Mouse (Mus musculus) heart, embryonic 14.5 days (tissue): ENCODE results near the gene Capn1. TPM values are rescaled to one million over a fixed set of nuclear protein-coding genes. Genes with fewer than 3 reads are reported as not detected.

Source experiments
- ATAC-seq: fragments of 200-750 bp; cut with Nextera tagmentation; 2 replicates; pipeline ENCODE4 v1.8.0; 2017; ENCODE audit warnings: low read depth, moderate TSS enrichment; ENCODE audit not compliant: insufficient number of reproducible peaks, insufficient read depth, low FRiP score
- H3K27ac ChIP-seq, 2 experiments: fragments of 200-500 bp in 1 of 2; fragments of 300-500 bp in 1 of 2; sonication (generic) in 1 of 2; replicated peaks in 1 of 2; 2 replicates each; pipeline ENCODE4 v1.5.1; 2012 to 2014; ENCODE audit warnings: low read depth in 2 of 2, low read length in 2 of 2, control low read depth in 1 of 2, mild to moderate bottlenecking in 1 of 2, mixed read lengths in 1 of 2; ENCODE audit not compliant: control insufficient read depth in 1 of 2, insufficient read depth in 1 of 2
- H3K27me3 ChIP-seq: fragments of 300-500 bp; sonication (generic); 2 replicates; pipeline ENCODE4 v1.6.1; 2014; ENCODE audit warnings: mild to moderate bottlenecking, low read length, control low read depth; ENCODE audit not compliant: control insufficient read depth, insufficient read depth
- H3K36me3 ChIP-seq: fragments of 300-500 bp; sonication (generic); 2 replicates; pipeline ENCODE4 v1.6.1; 2014; ENCODE audit warnings: mild to moderate bottlenecking, control low read depth, low read length, mixed read lengths; ENCODE audit not compliant: control insufficient read depth, insufficient read depth
- H3K4me1 ChIP-seq, 2 experiments: fragments of 200-500 bp in 1 of 2; fragments of 300-500 bp in 1 of 2; sonication (generic) in 1 of 2; 2 replicates each; pipeline ENCODE4 v1.6.1; 2012 to 2014; ENCODE audit warnings: low read length in 2 of 2, control low read depth in 1 of 2, mixed read lengths in 1 of 2; ENCODE audit not compliant: control insufficient read depth in 2 of 2, insufficient read depth in 2 of 2
- H3K4me2 ChIP-seq: fragments of 300-500 bp; sonication (generic); 2 replicates; pipeline ENCODE4 v1.6.1; 2014; ENCODE audit warnings: mild to moderate bottlenecking, low read length
- H3K4me3 ChIP-seq, 2 experiments: fragments of 200-500 bp in 1 of 2; fragments of 300-500 bp in 1 of 2; sonication (generic) in 1 of 2; 2 replicates each; pipeline ENCODE4 v1.5.1; 2012 to 2014; ENCODE audit warnings: low read length in 2 of 2, mild to moderate bottlenecking in 2 of 2, control low read depth in 1 of 2, low read depth in 1 of 2, moderate library complexity in 1 of 2; ENCODE audit not compliant: control insufficient read depth in 1 of 2, insufficient read depth in 1 of 2
- H3K9ac ChIP-seq: fragments of 300-500 bp; sonication (generic); 2 replicates; pipeline ENCODE4 v1.6.1; 2014; ENCODE audit warnings: mild to moderate bottlenecking, low read length
- H3K9me3 ChIP-seq: fragments of 300-500 bp; sonication (generic); 2 replicates; pipeline ENCODE4 v1.6.1; 2016; ENCODE audit warnings: low read length, control low read depth; ENCODE audit not compliant: control insufficient read depth
- WGBS: fragments of 180-500 bp; shearing (Covaris S2); extraction: QIAGEN DNeasy Blood & Tissue Kit; methylation state at CpG from one replicate; pipeline ENCODE4 v1.1.7; 2014; 5-methylcytosine and 5-hydroxymethylcytosine counted together
- polyA plus RNA-seq: library from polyadenylated mRNA; unstranded; fragments of >200 nt; fragmentation: Nextera tagmentation; extraction: Ambion mirVana; gene quantifications from 2 replicates; pipeline ENCODE4 v1.2.1, GENCODE M21; 2014

Gene Capn1
- polyA plus RNA-seq, 1 experiment from 2014 or later: 7.3 TPM

DNA sequence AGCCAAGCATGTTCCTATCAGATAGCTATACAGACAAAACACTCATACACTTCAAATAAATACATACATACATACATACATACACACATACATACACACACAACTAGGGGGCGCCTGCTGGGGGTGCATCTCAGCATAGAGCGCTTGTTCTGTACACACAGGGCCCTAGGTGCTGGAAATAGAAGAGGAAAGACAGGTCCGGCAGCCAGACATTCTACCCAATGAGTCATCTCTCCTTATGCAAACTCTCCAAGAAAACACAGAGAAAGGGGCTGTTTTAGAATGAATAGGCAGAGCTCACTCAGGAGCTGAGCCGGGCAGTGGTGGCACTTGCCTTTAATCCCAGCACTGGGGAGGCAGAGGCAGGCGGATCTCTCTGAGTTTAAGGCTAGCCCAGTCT is 15.7 kb downstream of the Capn1 start:
- H3K9me3 ChIP-seq: no peaks in the 10 kb centered on the region
- 70% methylated on average over 5 of the region's 5 CpGs for WGBS
- H3K36me3 ChIP-seq: no peaks in the 10 kb centered on the region
- ATAC-seq: no peak
- no peak overlapping the region for H3K4me2 ChIP-seq
- H3K4me3 ChIP-seq: no peak overlapping the region
- H3K4me1 ChIP-seq: no peaks in the 10 kb centered on the region
- H3K9ac ChIP-seq: no peak overlapping the region
- H3K27ac ChIP-seq: no peak overlapping the region
- H3K27me3 ChIP-seq: no peaks in the 10 kb centered on the region

DNA sequence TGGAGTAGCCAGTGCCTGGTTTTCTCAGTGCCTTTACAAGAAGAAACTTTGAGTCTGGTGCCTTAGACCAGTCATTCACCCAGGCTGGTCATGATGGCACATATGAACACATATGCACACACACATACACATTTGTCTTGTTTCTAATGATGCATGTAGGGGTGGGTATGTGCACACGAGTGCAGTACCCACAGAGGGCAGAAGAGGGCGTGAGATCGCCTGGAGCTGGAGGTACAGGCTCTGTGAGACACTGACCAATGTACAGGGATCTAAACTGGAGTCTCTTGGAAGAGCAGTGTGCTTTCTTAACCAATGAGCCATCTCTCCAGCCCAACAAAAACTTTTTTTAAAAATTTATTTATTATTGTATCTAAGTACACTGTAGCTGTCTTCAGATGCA is 17.5 kb downstream of the Capn1 start:
- Histone ChIP-seq H3K4me1 (no peaks in the 10 kb centered on the region), H3K27ac (no peak overlapping the region), H3K9me3 (no peaks in the 10 kb centered on the region), H3K4me3 (no peak overlapping the region), H3K27me3 (no peaks in the 10 kb centered on the region), H3K9ac (no peak overlapping the region), H3K4me2 (no peak overlapping the region), H3K36me3 (no peaks in the 10 kb centered on the region)
- ATAC-seq: no peak
- 80% methylated on average over 3 of the region's 3 CpGs for WGBS

DNA sequence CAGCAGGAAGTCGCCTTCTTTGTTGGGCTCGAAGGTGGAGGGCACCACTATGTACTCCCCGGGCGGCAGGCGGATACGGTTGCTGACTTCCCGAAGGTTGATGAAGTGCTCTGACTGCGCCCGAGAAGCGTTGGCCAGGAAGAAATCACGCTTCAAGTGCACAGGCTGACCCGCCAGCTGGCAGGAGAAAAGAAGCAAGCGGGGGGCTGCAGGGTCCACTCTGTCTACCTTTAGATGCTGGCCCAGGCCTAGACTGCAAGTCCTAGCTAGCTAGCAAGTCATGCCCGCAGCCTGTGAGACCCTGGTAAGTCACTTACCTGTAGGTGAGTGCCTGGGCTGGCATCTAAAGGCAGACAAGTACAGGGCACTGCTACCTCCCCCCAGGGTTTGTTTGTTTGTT is 21.0 kb downstream of the Capn1 start:
- no peak overlapping the region for H3K27ac ChIP-seq
- no peak overlapping the region for H3K4me2 ChIP-seq
- no peak overlapping the region for H3K4me3 ChIP-seq
- H3K36me3 ChIP-seq: no peaks in the 10 kb centered on the region
- WGBS: 86% methylated on average over 14 of the region's 14 CpGs
- ATAC-seq: no peak
- H3K9ac ChIP-seq: no peak overlapping the region
- no peaks in the 10 kb centered on the region for H3K9me3 ChIP-seq
- H3K27me3 ChIP-seq: no peaks in the 10 kb centered on the region
- peaks cover 0 to 1% of the 10 kb centered on the region in 2 experiments; a peak in 1 of 4 replicates for H3K4me1 ChIP-seq

DNA sequence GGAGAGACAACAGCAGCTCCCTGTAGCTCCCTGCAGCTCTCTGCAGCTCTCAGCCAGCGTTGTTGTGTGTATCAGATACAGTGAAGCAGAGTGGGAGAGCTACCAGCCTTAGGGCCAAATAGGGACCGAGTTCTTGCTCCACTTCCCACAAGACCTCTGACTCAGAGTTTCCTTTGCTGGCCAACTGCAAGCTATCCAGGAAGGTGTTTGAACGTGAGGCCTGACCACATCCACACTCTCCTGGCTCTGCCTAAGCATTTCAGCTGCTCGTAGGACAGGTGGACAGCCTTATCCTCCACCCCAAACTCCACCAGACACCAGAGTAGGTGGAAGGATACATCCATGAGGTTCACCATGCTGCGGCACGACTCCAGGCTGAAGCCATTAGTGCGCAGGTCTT is 23.7 kb downstream of the Capn1 start:
- no peak for ATAC-seq
- 68% methylated on average over 7 of the region's 7 CpGs for WGBS
- no peak overlapping the region for H3K4me2 ChIP-seq
- no peak overlapping the region for H3K27ac ChIP-seq
- no peak overlapping the region for H3K4me3 ChIP-seq
- peaks cover 10 to 14% of the 10 kb centered on the region in 2 experiments; a peak in 3 of 4 replicates for H3K4me1 ChIP-seq
- H3K9me3 ChIP-seq: no peaks in the 10 kb centered on the region
- no peaks in the 10 kb centered on the region for H3K36me3 ChIP-seq
- H3K27me3 ChIP-seq: no peaks in the 10 kb centered on the region
- H3K9ac ChIP-seq: no peak overlapping the region

DNA sequence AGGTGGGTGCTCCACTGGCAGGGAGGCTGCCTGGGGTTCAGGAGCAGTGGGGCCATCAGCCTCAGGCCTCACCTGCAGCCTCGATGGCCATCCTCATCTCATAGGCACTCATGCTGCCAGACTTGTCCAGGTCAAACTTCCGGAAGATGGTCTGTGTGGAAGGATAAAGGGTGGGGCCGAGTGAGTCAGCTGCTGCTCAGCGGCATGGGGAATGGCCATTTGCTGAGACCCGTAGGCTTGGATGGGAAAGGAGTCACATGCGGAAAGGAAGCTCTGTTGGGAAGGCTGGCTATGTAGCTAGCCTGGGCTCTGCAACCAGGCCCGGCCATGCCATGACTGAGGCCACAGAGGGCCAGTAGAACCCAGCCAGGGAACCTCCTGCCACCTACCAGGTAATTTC is 24.2 kb downstream of the Capn1 start:
- Histone ChIP-seq H3K4me1 (peaks cover 10 to 14% of the 10 kb centered on the region in 2 experiments; a peak in 3 of 4 replicates), H3K4me3 (no peak overlapping the region), H3K27ac (no peak overlapping the region), H3K9ac (no peak overlapping the region), H3K36me3 (no peaks in the 10 kb centered on the region), H3K4me2 (no peak overlapping the region), H3K27me3 (no peaks in the 10 kb centered on the region), H3K9me3 (no peaks in the 10 kb centered on the region)
- no peak for ATAC-seq
- 75% methylated on average over 7 of the region's 7 CpGs for WGBS

DNA sequence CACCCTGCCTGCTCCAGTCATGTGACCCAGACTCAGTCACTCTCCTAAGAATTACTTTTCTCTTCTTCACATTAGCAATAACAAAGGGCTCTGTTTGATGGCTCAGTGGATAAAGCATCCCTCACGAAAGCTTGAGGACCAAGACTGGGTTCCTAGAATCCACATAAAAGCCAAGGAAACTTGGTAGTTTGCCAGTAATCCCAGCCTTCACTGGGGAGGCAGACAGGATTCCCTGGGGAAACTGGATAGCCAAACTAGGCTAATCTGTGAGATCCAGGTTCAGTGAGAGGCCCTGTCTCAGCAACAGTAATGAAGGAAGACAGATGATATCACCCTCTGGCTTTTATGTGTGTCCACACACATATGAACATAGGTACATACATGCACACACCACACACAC is 24.8 kb downstream of the Capn1 start:
- no peaks in the 10 kb centered on the region for H3K36me3 ChIP-seq
- 81% methylated on average over 1 of the region's 1 CpGs for WGBS
- no peak overlapping the region for H3K4me2 ChIP-seq
- no peak overlapping the region for H3K27ac ChIP-seq
- ATAC-seq: no peak
- no peak overlapping the region for H3K4me3 ChIP-seq
- H3K27me3 ChIP-seq: no peaks in the 10 kb centered on the region
- no peaks in the 10 kb centered on the region for H3K9me3 ChIP-seq
- H3K9ac ChIP-seq: no peak overlapping the region
- peaks cover 10 to 14% of the 10 kb centered on the region in 2 experiments; a peak in 3 of 4 replicates for H3K4me1 ChIP-seq

DNA sequence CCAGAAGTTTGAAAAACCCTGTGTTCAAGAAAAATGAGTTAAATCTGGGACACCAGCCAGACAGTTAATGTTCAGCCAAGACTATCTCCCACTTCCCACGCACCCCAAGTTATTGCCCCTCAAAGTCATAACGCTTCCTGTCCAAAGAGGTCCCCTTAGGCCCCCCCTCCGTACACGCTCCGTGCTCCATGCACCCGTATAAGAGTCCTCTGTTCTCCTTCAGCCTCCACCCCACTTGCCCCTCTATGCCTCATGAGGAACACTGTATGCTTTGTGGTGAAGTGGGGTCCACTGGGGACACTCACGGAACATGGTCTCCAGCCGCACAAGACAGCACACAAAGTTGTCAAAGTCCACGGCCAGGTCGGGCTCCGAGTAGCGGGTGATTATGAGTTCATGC is 25.7 kb downstream of the Capn1 start:
- no peaks in the 10 kb centered on the region for H3K36me3 ChIP-seq
- no peak for ATAC-seq
- H3K4me2 ChIP-seq: no peak overlapping the region
- no peak overlapping the region for H3K27ac ChIP-seq
- no peak overlapping the region for H3K9ac ChIP-seq
- H3K9me3 ChIP-seq: no peaks in the 10 kb centered on the region
- 82% methylated on average over 12 of the region's 12 CpGs for WGBS
- H3K27me3 ChIP-seq: no peaks in the 10 kb centered on the region
- no peak overlapping the region for H3K4me3 ChIP-seq
- H3K4me1 ChIP-seq: peaks cover 10 to 14% of the 10 kb centered on the region in 2 experiments; a peak in 3 of 4 replicates

DNA sequence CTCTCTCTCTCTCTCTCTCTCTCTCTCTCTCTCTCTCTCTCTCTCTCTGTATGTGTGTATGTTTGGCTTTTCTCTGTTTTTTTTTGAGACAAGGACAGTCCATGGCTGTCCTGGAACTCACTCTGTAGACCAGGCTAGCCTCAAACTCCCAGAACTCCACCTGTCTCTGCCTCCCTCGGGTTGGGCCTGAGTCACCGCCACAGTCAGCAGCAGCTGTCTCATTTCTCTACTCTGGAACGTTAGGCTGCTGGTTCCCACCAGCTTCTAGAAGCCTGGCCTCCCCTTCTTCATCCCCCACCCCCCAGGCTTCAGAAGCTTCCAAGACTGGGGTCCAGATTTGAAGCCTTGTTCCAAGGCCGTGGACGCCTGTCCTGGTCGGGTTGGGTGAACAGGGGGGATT is 26.1 kb downstream of the Capn1 start:
- ATAC-seq: no peak
- H3K9me3 ChIP-seq: no peaks in the 10 kb centered on the region
- H3K36me3 ChIP-seq: no peaks in the 10 kb centered on the region
- peak overlapping the region; percentile 54; the same call in 1 of the 2 replicates for H3K4me2 ChIP-seq
- H3K4me1 ChIP-seq: peaks cover 10 to 14% of the 10 kb centered on the region in 2 experiments; a peak in 3 of 4 replicates
- H3K9ac ChIP-seq: no peak overlapping the region
- 63% methylated on average over 6 of the region's 6 CpGs for WGBS
- no peak overlapping the region for H3K27ac ChIP-seq
- H3K27me3 ChIP-seq: no peaks in the 10 kb centered on the region
- H3K4me3 ChIP-seq: no peak overlapping the region
